ENCODE assay signal across 9 mouse cellular contexts in the genomic region with DNA sequence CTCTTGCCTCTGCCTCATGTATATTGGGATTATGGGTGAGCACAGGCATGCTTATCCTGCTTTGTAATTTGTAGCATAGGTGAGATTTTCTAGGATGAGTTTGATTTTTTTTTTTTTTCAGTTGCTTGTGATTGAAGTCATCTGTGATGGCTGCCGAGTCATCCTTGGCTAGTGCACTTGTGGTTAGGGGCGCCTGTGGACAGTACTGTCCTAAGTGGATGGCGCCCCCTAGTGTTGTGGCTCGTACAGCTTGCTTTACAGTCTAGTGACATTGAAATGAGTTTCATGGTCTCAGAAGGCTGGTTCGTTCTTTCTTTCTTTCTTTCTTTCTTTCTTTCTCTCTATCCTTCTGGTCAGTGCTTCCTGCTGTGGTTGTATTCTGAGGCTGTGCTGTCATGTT. TPM values are rescaled to one million over a fixed set of nuclear protein-coding genes. Genes with fewer than 3 reads are reported as not detected.
DNase-seq lines count a peak whose midpoint lies in the region; ATAC-seq and TF ChIP-seq lines count a peak whose summit lies in the region.
"Had no signal": no experiment of that assay in that cellular context is flagged by ENCODE, and none has a peak within 500 bp of the region (broad histone marks: within the 10 kb centered on the region; RNA-seq: fewer than 3 reads in every experiment).

No protein-coding gene starts in this region.

- no peaks in the 10 kb centered on the region for H3K9me3 ChIP-seq in forebrain, postnatal 0 days (ENCODE audit: low read length)
- no peaks in the 10 kb centered on the region for H3K9me3 ChIP-seq in forebrain, embryonic 12.5 days
- H3K9me3 ChIP-seq in midbrain, embryonic 10.5 days (replicated peaks): no peaks in the 10 kb centered on the region
- no peaks in the 10 kb centered on the region for H3K9me3 ChIP-seq in midbrain, embryonic 16.5 days (replicated peaks; ENCODE audit: control insufficient read depth, low read length, poor library complexity, severe bottlenecking)
- H3K9me3 ChIP-seq in embryonic facial prominence, embryonic 14.5 days (ENCODE audit: control insufficient read depth, low read length): no peaks in the 10 kb centered on the region
- H3K9me3 ChIP-seq: neural tube, embryonic 12.5 days had no signal

- no peaks in the 10 kb centered on the region for H3K4me1 ChIP-seq in forebrain, postnatal 0 days (ENCODE audit: insufficient read depth)
- no peaks in the 10 kb centered on the region for H3K4me1 ChIP-seq in forebrain, embryonic 12.5 days
- peaks cover 3% of the 10 kb centered on the region; the same call in 1 of the 2 replicates for H3K4me1 ChIP-seq in midbrain, embryonic 10.5 days
- no peaks in the 10 kb centered on the region for H3K4me1 ChIP-seq in midbrain, embryonic 16.5 days (ENCODE audit: control insufficient read depth, insufficient read depth, low read length)
- no peaks in the 10 kb centered on the region for H3K4me1 ChIP-seq in embryonic facial prominence, embryonic 14.5 days (ENCODE audit: control insufficient read depth, insufficient read depth, low read length)
- H3K4me1 ChIP-seq: neural tube, embryonic 12.5 days had no signal

- H3K4me2 ChIP-seq in forebrain, postnatal 0 days (ENCODE audit: low read depth): no peak overlapping the region
- no peak overlapping the region for H3K4me2 ChIP-seq in forebrain, embryonic 12.5 days
- H3K4me2 ChIP-seq in midbrain, embryonic 16.5 days (ENCODE audit: low read length): no peak overlapping the region
- H3K4me2 ChIP-seq in embryonic facial prominence, embryonic 14.5 days (ENCODE audit: low read depth, low read length): no peak overlapping the region
- H3K4me2 ChIP-seq: neural tube, embryonic 12.5 days had no signal

- H3K27me3 ChIP-seq in forebrain, postnatal 0 days (ENCODE audit: insufficient read depth, low read length): no peaks in the 10 kb centered on the region
- no peaks in the 10 kb centered on the region for H3K27me3 ChIP-seq in forebrain, embryonic 12.5 days
- no peaks in the 10 kb centered on the region for H3K27me3 ChIP-seq in midbrain, embryonic 10.5 days (ENCODE audit: low read depth, poor library complexity, severe bottlenecking)
- H3K27me3 ChIP-seq in midbrain, embryonic 16.5 days (ENCODE audit: control insufficient read depth, insufficient read depth, low read depth, low read length): no peaks in the 10 kb centered on the region
- no peaks in the 10 kb centered on the region for H3K27me3 ChIP-seq in embryonic facial prominence, embryonic 14.5 days (replicated peaks; ENCODE audit: control insufficient read depth, insufficient read depth, low read length)
- H3K27me3 ChIP-seq: neural tube, embryonic 12.5 days had no signal

- H3K4me3 ChIP-seq in forebrain, postnatal 0 days (ENCODE audit: low read depth, low read length): no peak overlapping the region
- no peak overlapping the region for H3K4me3 ChIP-seq in forebrain, embryonic 12.5 days (replicated peaks)
- no peak overlapping the region for H3K4me3 ChIP-seq in midbrain, embryonic 10.5 days
- H3K4me3 ChIP-seq in midbrain, embryonic 16.5 days (ENCODE audit: low read depth, low read length): no peak overlapping the region
- no peak overlapping the region for H3K4me3 ChIP-seq in embryonic facial prominence, embryonic 14.5 days (ENCODE audit: low read depth, low read length)
- H3K4me3 ChIP-seq: neural tube, embryonic 12.5 days had no signal

- H3K27ac ChIP-seq in forebrain, postnatal 0 days (ENCODE audit: low read depth, low read length): no peak overlapping the region
- no peak overlapping the region for H3K27ac ChIP-seq in forebrain, embryonic 12.5 days
- H3K27ac ChIP-seq in midbrain, embryonic 10.5 days (replicated peaks): no peak overlapping the region
- H3K27ac ChIP-seq in midbrain, embryonic 16.5 days (ENCODE audit: low read length): no peak overlapping the region
- H3K27ac ChIP-seq in embryonic facial prominence, embryonic 14.5 days (replicated peaks; ENCODE audit: low read depth, low read length): no peak overlapping the region
- H3K27ac ChIP-seq: neural tube, embryonic 12.5 days had no signal

- ATAC-seq in forebrain, postnatal 0 days: no peak
- ATAC-seq in forebrain, embryonic 12.5 days (ENCODE audit: low FRiP score): no peak
- ATAC-seq in midbrain, embryonic 16.5 days: no peak
- no peak for ATAC-seq in embryonic facial prominence, embryonic 14.5 days (ENCODE audit: low read depth)

- DNase-seq in forebrain, postnatal 0 days: peak; percentile 40
- peak; percentile 51 for DNase-seq in midbrain, embryonic 10.5 days (ENCODE audit: low spot score)
- peak; percentile 82 for DNase-seq in adrenal gland, postnatal 25 days
- peak; percentile 65 for DNase-seq in embryonic facial prominence, embryonic 14.5 days (ENCODE audit: low spot score)
- peak; percentile 60 for DNase-seq in lung, postnatal 10 days
- no peak for DNase-seq in Muller cell, postnatal 12 days (ENCODE audit: inconsistent ontology term)

- no peak overlapping the region for H3K9ac ChIP-seq in forebrain, postnatal 0 days
- H3K9ac ChIP-seq in forebrain, embryonic 12.5 days: no peak overlapping the region
- H3K9ac ChIP-seq in midbrain, embryonic 16.5 days (ENCODE audit: low read depth, low read length): no peak overlapping the region
- H3K9ac ChIP-seq in embryonic facial prominence, embryonic 14.5 days (ENCODE audit: low read depth, low read length): no peak overlapping the region
- H3K9ac ChIP-seq: neural tube, embryonic 12.5 days had no signal

- no peaks in the 10 kb centered on the region for H3K36me3 ChIP-seq in forebrain, postnatal 0 days (ENCODE audit: insufficient read depth)
- no peaks in the 10 kb centered on the region for H3K36me3 ChIP-seq in forebrain, embryonic 12.5 days (replicated peaks)
- H3K36me3 ChIP-seq in midbrain, embryonic 10.5 days: no peaks in the 10 kb centered on the region
- no peaks in the 10 kb centered on the region for H3K36me3 ChIP-seq in midbrain, embryonic 16.5 days (ENCODE audit: control insufficient read depth, insufficient read depth, low read length)
- H3K36me3 ChIP-seq in embryonic facial prominence, embryonic 14.5 days (ENCODE audit: control insufficient read depth, insufficient read depth, low read length): no peaks in the 10 kb centered on the region
- H3K36me3 ChIP-seq: neural tube, embryonic 12.5 days had no signal

- 33% methylated on average over 5 of the region's 5 CpGs for WGBS in forebrain, postnatal 0 days
- WGBS in forebrain, embryonic 12.5 days: 50% methylated on average over 5 of the region's 5 CpGs
- 60% methylated on average over 5 of the region's 5 CpGs for WGBS in midbrain, embryonic 10.5 days
- 43% methylated on average over 5 of the region's 5 CpGs for WGBS in midbrain, embryonic 16.5 days
- WGBS in embryonic facial prominence, embryonic 14.5 days: 53% methylated on average over 5 of the region's 5 CpGs

- TF ChIP-seq CTCF in forebrain, postnatal 0 days (IDR thresholded peaks at IDR 0.05; ENCODE audit: low read depth): peak; percentile 61

RNA-seq across cellular contexts. Expression of gene Rptor, which starts 16.1 kb away (rescaled TPM):
- 38.4 and 46.7 TPM in 2 replicates for total RNA-seq in forebrain, postnatal 0 days (2014; rRNA removed)
- 5.0 and 8.0 TPM in 2 replicates for polyA plus RNA-seq in forebrain, postnatal 0 days (2015; fragmentation: Nextera tagmentation; extraction: Ambion mirVana)
- 15.8 and 16.1 TPM in 2 replicates for polyA plus RNA-seq in forebrain, embryonic 12.5 days (2016; fragmentation: Nextera tagmentation; extraction: Ambion mirVana)
- polyA plus RNA-seq in midbrain, embryonic 10.5 days (2016; fragmentation: Nextera tagmentation; extraction: Ambion mirVana): 11.0 and 12.1 TPM in 2 replicates
- 9.9 and 10.4 TPM in 2 replicates for polyA plus RNA-seq in midbrain, embryonic 16.5 days (2015; fragmentation: Nextera tagmentation; extraction: Ambion mirVana)
- 50.8 and 62.6 TPM in 2 replicates for total RNA-seq in adrenal gland, postnatal 25 days (2021)
- polyA plus RNA-seq in embryonic facial prominence, embryonic 14.5 days (2014; fragmentation: Nextera tagmentation; extraction: Ambion mirVana): 10.6 and 11.6 TPM in 2 replicates
